Mouse (Mus musculus): ENCODE measurements around the gene Csrnp3.

DNA sequence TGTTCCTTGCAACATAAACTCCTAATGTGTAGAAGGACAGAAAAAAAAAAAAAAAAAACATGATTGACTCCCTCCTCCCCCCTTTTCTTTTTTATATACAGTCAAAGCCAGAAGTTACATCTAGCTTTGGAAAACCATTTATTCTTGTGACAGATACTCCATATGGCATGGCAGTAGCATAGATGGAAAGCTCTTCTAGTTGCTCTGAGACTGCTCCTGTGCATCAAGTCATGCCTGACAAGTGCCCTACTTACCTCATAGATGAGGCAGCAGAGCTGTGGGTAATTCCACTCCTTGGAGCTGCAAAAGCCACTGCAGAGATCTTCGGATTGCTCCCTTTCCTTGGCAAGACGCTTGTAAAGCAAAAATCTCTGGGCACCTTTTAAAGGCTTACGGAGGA, 143.2 kb downstream of the Csrnp3 start:
- TF ChIP-seq CTCF (IDR thresholded peaks at IDR 0.05; ENCODE audit: control insufficient read depth, insufficient read depth, insufficient read length) (no peak), MAX (IDR thresholded peaks at IDR 0.05) (no peak), USF1 (IDR thresholded peaks at IDR 0.05; ENCODE audit: low read depth) (no peak), CEBPB (IDR thresholded peaks at IDR 0.05; ENCODE audit: low read depth) (no peak), MYOD1 (IDR thresholded peaks at IDR 0.05; ENCODE audit: control insufficient read depth, insufficient read length, low read depth) (no peak), MYOG (IDR thresholded peaks at IDR 0.05; ENCODE audit: control insufficient read depth, extremely low read depth, insufficient read length) (no peak), FOSL1 (IDR thresholded peaks at IDR 0.05; ENCODE audit: insufficient read depth, low read length, poor library complexity, severe bottlenecking) (no peak)
